Mouse (Mus musculus) bone marrow macrophage, adult 2 months (primary cell): ENCODE measurements at regions not wholly inside any gene's neighbourhood (a gene's known extent, or its start where the extent isn't known, plus 50 kb on each side); places are given as distances from the start of the nearest gene placed in this dataset.

ENCODE experiments used
- CTCF ChIP-seq: IDR thresholded peaks from 2 replicates; pipeline ENCODE4 v1.5.1; 2012; ENCODE audit warnings: low read depth, mild to moderate bottlenecking, low read length, moderate library complexity
- POLR2A ChIP-seq: IDR thresholded peaks from 2 replicates; pipeline ENCODE4 v1.6.1; 2012; ENCODE audit warnings: mild to moderate bottlenecking, low read depth, low read length, borderline replicate concordance

DNA sequence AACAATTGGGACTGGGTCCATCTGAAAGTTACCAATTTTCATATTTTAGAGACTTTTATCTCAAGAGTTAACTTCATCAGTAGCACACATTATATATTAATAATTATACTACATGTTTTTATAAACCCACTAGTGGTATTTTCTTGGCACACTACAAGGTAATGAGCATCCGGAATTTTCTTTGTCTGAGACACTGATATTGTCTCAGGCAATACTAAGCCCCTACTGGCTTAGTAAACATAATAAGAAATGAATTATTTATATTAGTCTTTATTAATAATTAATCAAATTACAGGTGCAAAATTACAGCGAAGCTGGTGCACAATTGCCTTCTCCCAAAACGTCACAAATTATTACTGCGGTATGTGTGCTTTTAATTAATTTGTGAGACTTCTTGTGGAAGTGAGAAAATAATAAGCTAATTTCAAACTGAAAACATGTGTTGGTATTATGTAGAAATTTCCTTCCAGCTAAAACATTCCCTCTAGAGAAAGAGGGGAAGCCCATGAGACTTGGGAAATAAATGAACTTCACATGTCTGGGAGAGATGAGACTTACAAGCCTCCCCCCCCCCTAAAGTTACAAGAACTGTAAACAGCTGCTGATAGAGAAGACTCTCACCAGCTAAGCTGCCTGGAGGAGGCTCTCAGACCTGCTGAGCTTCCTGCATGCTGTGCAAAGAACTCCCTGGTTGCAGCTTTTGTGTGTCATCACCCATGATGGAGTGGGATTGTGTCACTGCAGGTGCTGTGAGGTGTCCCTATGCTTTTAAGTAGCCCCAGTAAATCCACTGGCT is 583.9 kb downstream of the Ipo11 start:
- TF ChIP-seq POLR2A = no peak
- TF ChIP-seq CTCF = no peak
